Mouse (Mus musculus) cerebellum, postnatal 4 days (tissue): ENCODE data around the gene Lipc.

Source experiments
- DNase-seq, 2 experiments: peaks; one replicate each; pipeline ENCODE4 v3.0.0; 2022; ENCODE audit warnings: low spot score in 2 of 2, mixed read lengths in 1 of 2

Lipc gene

GRCm38 (mm10) chr9:70957717-70958116, 5.7 kb upstream of the Lipc start:
- DNase-seq, result no peak

- no peak for DNase-seq
Observed at GRCm38 (mm10) chr9:70954226-70954625, 2.2 kb upstream of the Lipc start.

GRCm38 (mm10) chr9:70949336-70949735, 2.7 kb downstream of the Lipc start:
- DNase-seq, result no peak

- DNase-seq, result no peak
Observed at GRCm38 (mm10) chr9:70947312-70947711, 4.7 kb downstream of the Lipc start.

- no peak for DNase-seq
Observed at GRCm38 (mm10) chr9:70942686-70943333, 9.2 kb downstream of the Lipc start.

GRCm38 (mm10) chr9:70939752-70940501, 12.1 kb downstream of the Lipc start:
- no peak for DNase-seq

GRCm38 (mm10) chr9:70938850-70939249, 13.2 kb downstream of the Lipc start:
- no peak for DNase-seq

GRCm38 (mm10) chr9:70938134-70938533, 13.9 kb downstream of the Lipc start:
- no peak for DNase-seq

GRCm38 (mm10) chr9:70934587-70935295, 17.3 kb downstream of the Lipc start:
- no peak for DNase-seq

GRCm38 (mm10) chr9:70930641-70931020, 21.4 kb downstream of the Lipc start:
- DNase-seq, result peak in 1 of 2 experiments; percentile 31

GRCm38 (mm10) chr9:70929840-70930640, 22.0 kb downstream of the Lipc start:
- peak; percentile 35 to 62 for DNase-seq

- no peak for DNase-seq
Observed at GRCm38 (mm10) chr9:70928472-70928871, 23.6 kb downstream of the Lipc start.

- DNase-seq, result no peak
Observed at GRCm38 (mm10) chr9:70927701-70928100, 24.3 kb downstream of the Lipc start.

GRCm38 (mm10) chr9:70926820-70927588, 25.0 kb downstream of the Lipc start:
- no peak for DNase-seq

- no peak for DNase-seq
Observed at GRCm38 (mm10) chr9:70925225-70925624, 26.8 kb downstream of the Lipc start.

GRCm38 (mm10) chr9:70924763-70925162, 27.3 kb downstream of the Lipc start:
- no peak for DNase-seq

- DNase-seq, result peak; percentile 47 to 84
Observed at GRCm38 (mm10) chr9:70921781-70922565, 30.1 kb downstream of the Lipc start.

GRCm38 (mm10) chr9:70921132-70921531, 30.9 kb downstream of the Lipc start:
- no peak for DNase-seq

- no peak for DNase-seq
Observed at GRCm38 (mm10) chr9:70919271-70919670, 32.8 kb downstream of the Lipc start.

GRCm38 (mm10) chr9:70916516-70916915, 35.5 kb downstream of the Lipc start:
- DNase-seq, result no peak
